In the genomic region with DNA sequence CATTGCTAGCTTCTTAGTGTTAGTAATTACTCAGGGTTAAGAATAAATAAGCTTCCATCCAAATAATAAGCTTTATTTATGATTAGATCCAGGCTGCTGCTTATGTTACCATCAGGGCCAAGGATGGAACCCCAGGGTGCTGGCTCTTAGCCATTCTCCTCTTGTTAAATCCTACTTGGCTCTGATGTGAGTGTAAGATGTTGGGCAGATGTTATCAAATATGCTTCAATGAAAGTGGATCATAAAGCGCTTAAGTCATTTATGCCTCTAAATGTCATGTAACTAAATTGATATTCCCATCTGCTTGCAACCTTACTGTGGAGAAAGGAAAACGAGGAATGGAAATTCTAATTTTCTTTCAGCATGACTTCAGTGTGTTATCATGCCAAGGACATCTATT, we compare ENCODE assay signal across 12 mouse cellular contexts.
DNase-seq lines count a peak whose midpoint lies in the region; ATAC-seq lines count a peak whose summit lies in the region.
"Had no signal": no experiment of that assay in that cellular context is flagged by ENCODE, and none has a peak within 500 bp of the region (broad histone marks: within the 10 kb centered on the region; RNA-seq: fewer than 3 reads in every experiment).

No protein-coding gene starts in this region.

- no peaks in the 10 kb centered on the region for H3K36me3 ChIP-seq in embryonic facial prominence, embryonic 14.5 days (ENCODE audit: control insufficient read depth, insufficient read depth, low read length)
- H3K36me3 ChIP-seq in embryonic facial prominence, embryonic 10.5 days (replicated peaks), result no peaks in the 10 kb centered on the region
- no peaks in the 10 kb centered on the region for H3K36me3 ChIP-seq in neural tube, embryonic 14.5 days (ENCODE audit: control insufficient read depth, insufficient read depth, low read length)
- no peaks in the 10 kb centered on the region for H3K36me3 ChIP-seq in neural tube, embryonic 15.5 days

- ATAC-seq in embryonic facial prominence, embryonic 14.5 days (ENCODE audit: low read depth), result no peak
- peak; percentile 89 for ATAC-seq in neural tube, embryonic 14.5 days (ENCODE audit: low read depth)
- no peak; the same call in 1 of the 2 replicates for ATAC-seq in neural tube, embryonic 15.5 days (ENCODE audit: low FRiP score)
- ATAC-seq: liver, postnatal 0 days had no signal

- peak; percentile 30 for DNase-seq in embryonic facial prominence, embryonic 14.5 days (ENCODE audit: low spot score)
- no peak for DNase-seq in embryonic facial prominence, embryonic 10.5 days (ENCODE audit: low spot score)
- DNase-seq in left cerebral cortex, adult 18-20 months (ENCODE audit: low spot score in 2 of 2), result peak; percentile 18 to 28
- DNase-seq in ovary, postnatal 36 days (ENCODE audit: low spot score), result no peak
- DNase-seq in adrenal gland, postnatal 36 days, result no peak
- DNase-seq in thymus, postnatal 0 days (ENCODE audit: low spot score), result no peak
- DNase-seq: gastrocnemius, postnatal 14 days; kidney, adult 18-20 months; liver, postnatal 0 days had no signal

- no peaks in the 10 kb centered on the region for H3K9me3 ChIP-seq in embryonic facial prominence, embryonic 14.5 days (ENCODE audit: control insufficient read depth, low read length)
- no peaks in the 10 kb centered on the region for H3K9me3 ChIP-seq in embryonic facial prominence, embryonic 10.5 days
- no peaks in the 10 kb centered on the region for H3K9me3 ChIP-seq in neural tube, embryonic 14.5 days (ENCODE audit: control insufficient read depth, low read length)
- H3K9me3 ChIP-seq in neural tube, embryonic 15.5 days (replicated peaks), result no peaks in the 10 kb centered on the region

- no peaks in the 10 kb centered on the region for H3K4me1 ChIP-seq in embryonic facial prominence, embryonic 14.5 days (ENCODE audit: control insufficient read depth, insufficient read depth, low read length)
- H3K4me1 ChIP-seq in embryonic facial prominence, embryonic 10.5 days, result no peaks in the 10 kb centered on the region
- no peaks in the 10 kb centered on the region for H3K4me1 ChIP-seq in neural tube, embryonic 14.5 days (ENCODE audit: control insufficient read depth, insufficient read depth, low read length)
- H3K4me1 ChIP-seq in neural tube, embryonic 15.5 days, result no peaks in the 10 kb centered on the region

- H3K9ac ChIP-seq in embryonic facial prominence, embryonic 14.5 days (ENCODE audit: low read depth, low read length), result no peak overlapping the region
- no peak overlapping the region for H3K9ac ChIP-seq in neural tube, embryonic 14.5 days (replicated peaks; ENCODE audit: low read depth, low read length)
- no peak overlapping the region for H3K9ac ChIP-seq in neural tube, embryonic 15.5 days (replicated peaks)
- H3K9ac ChIP-seq: liver, postnatal 0 days had no signal

- WGBS in embryonic facial prominence, embryonic 14.5 days, result 61% methylated on average over 2 of the region's 2 CpGs
- WGBS in embryonic facial prominence, embryonic 10.5 days, result 87% methylated on average over 2 of the region's 2 CpGs
- 38% methylated on average over 2 of the region's 2 CpGs for WGBS in neural tube, embryonic 14.5 days
- 45% methylated on average over 2 of the region's 2 CpGs for WGBS in neural tube, embryonic 15.5 days

- H3K27me3 ChIP-seq in embryonic facial prominence, embryonic 14.5 days (replicated peaks; ENCODE audit: control insufficient read depth, insufficient read depth, low read length), result no peaks in the 10 kb centered on the region
- H3K27me3 ChIP-seq in embryonic facial prominence, embryonic 10.5 days (replicated peaks; ENCODE audit: low read depth, poor library complexity, severe bottlenecking), result no peaks in the 10 kb centered on the region
- no peaks in the 10 kb centered on the region for H3K27me3 ChIP-seq in neural tube, embryonic 14.5 days (ENCODE audit: control insufficient read depth, insufficient read depth, low read length)
- H3K27me3 ChIP-seq in neural tube, embryonic 15.5 days (replicated peaks), result no peaks in the 10 kb centered on the region

- no peak overlapping the region for H3K4me3 ChIP-seq in embryonic facial prominence, embryonic 14.5 days (ENCODE audit: low read depth, low read length)
- no peak overlapping the region for H3K4me3 ChIP-seq in embryonic facial prominence, embryonic 10.5 days
- H3K4me3 ChIP-seq in neural tube, embryonic 14.5 days (ENCODE audit: low read depth, low read length), result no peak overlapping the region
- no peak overlapping the region for H3K4me3 ChIP-seq in neural tube, embryonic 15.5 days (replicated peaks)
- H3K4me3 ChIP-seq: myocyte had no signal

- H3K4me2 ChIP-seq in embryonic facial prominence, embryonic 14.5 days (ENCODE audit: low read depth, low read length), result no peak overlapping the region
- H3K4me2 ChIP-seq in neural tube, embryonic 14.5 days (ENCODE audit: low read depth, low read length), result no peak overlapping the region
- H3K4me2 ChIP-seq in neural tube, embryonic 15.5 days, result no peak overlapping the region

- no peak overlapping the region for H3K27ac ChIP-seq in embryonic facial prominence, embryonic 14.5 days (replicated peaks; ENCODE audit: low read depth, low read length)
- no peak overlapping the region for H3K27ac ChIP-seq in embryonic facial prominence, embryonic 10.5 days (replicated peaks)
- no peak overlapping the region for H3K27ac ChIP-seq in neural tube, embryonic 14.5 days (ENCODE audit: low read depth, low read length)
- H3K27ac ChIP-seq in neural tube, embryonic 15.5 days (replicated peaks), result no peak overlapping the region

Comparison
In these comparisons a context has a peak if more than half of its experiments do, and no peak if none do; other contexts are left out.
1. DNase-seq: peak in embryonic facial prominence, embryonic 14.5 days (single experiment) and left cerebral cortex, adult 18-20 months (2 of 2); none in embryonic facial prominence, embryonic 10.5 days (single experiment), ovary, postnatal 36 days (single experiment), adrenal gland, postnatal 36 days (0 of 2) and thymus, postnatal 0 days (single experiment).